Mouse (Mus musculus): ENCODE data around the gene Olfr1412. TPM values are rescaled to one million over a fixed set of nuclear protein-coding genes. Genes with fewer than 3 reads are reported as not detected.

Gene Olfr1412
- total and polyA plus RNA-seq, 2 experiments from 2014 or later = not detected

- no peak for ATAC-seq (ENCODE audit: insufficient read depth, low read depth)
- TF ChIP-seq EP300 (IDR thresholded peaks at IDR 0.05; ENCODE audit: low read depth) = no peak
- no peak for TF ChIP-seq CTCF (IDR thresholded peaks at IDR 0.05; ENCODE audit: low read depth)
- no peak overlapping the region for H3K4me2 ChIP-seq (ENCODE audit: low read depth, low read length)
- no peaks in the 10 kb centered on the region for H3K9me3 ChIP-seq (replicated peaks; ENCODE audit: control insufficient read depth, low read length)
- no peak overlapping the region for H3K27ac ChIP-seq (ENCODE audit: low read depth)
- peaks cover 27% of the 10 kb centered on the region for H3K36me3 ChIP-seq (replicated peaks; ENCODE audit: control insufficient read depth, insufficient read depth, low read length)
- no peak for DNase-seq (ENCODE audit: low spot score)
- H3K4me3 ChIP-seq (ENCODE audit: low read depth, low read length) = no peak overlapping the region
- H3K4me1 ChIP-seq (ENCODE audit: control insufficient read depth, insufficient read depth) = peaks cover 16% of the 10 kb centered on the region
- H3K27me3 ChIP-seq (ENCODE audit: control insufficient read depth, insufficient read depth, low read length) = no peaks in the 10 kb centered on the region
- 88% methylated on average over 15 of the region's 15 CpGs for WGBS
- no peak overlapping the region for H3K9ac ChIP-seq (replicated peaks; ENCODE audit: low read depth, low read length)
These were observed 52.1 kb downstream of the Olfr1412 start for GRCm38 (mm10) chr1:92637501-92638172.

- Histone ChIP-seq H3K9ac (replicated peaks; ENCODE audit: low read depth, low read length) (no peak overlapping the region), H3K27me3 (ENCODE audit: control insufficient read depth, insufficient read depth, low read length) (no peaks in the 10 kb centered on the region), H3K4me3 (ENCODE audit: low read depth, low read length) (no peak overlapping the region), H3K36me3 (replicated peaks; ENCODE audit: control insufficient read depth, insufficient read depth, low read length) (peaks cover 27% of the 10 kb centered on the region), H3K4me2 (ENCODE audit: low read depth, low read length) (no peak overlapping the region), H3K9me3 (replicated peaks; ENCODE audit: control insufficient read depth, low read length) (no peaks in the 10 kb centered on the region), H3K4me1 (ENCODE audit: control insufficient read depth, insufficient read depth) (peaks cover 17% of the 10 kb centered on the region), H3K27ac (ENCODE audit: low read depth) (no peak overlapping the region)
- DNase-seq (ENCODE audit: low spot score) (no peak), ATAC-seq (ENCODE audit: insufficient read depth, low read depth) (no peak)
- TF ChIP-seq EP300 (IDR thresholded peaks at IDR 0.05; ENCODE audit: low read depth) = no peak
- 89% methylated on average over 3 of the region's 3 CpGs for WGBS
These were observed 52.6 kb downstream of the Olfr1412 start for GRCm38 (mm10) chr1:92638181-92638580.

GRCm38 (mm10) chr1:92638736-92639135 lies 53.2 kb downstream of the Olfr1412 start:
- Histone ChIP-seq H3K4me3 (ENCODE audit: low read depth, low read length) (no peak overlapping the region), H3K9ac (replicated peaks; ENCODE audit: low read depth, low read length) (no peak overlapping the region), H3K9me3 (replicated peaks; ENCODE audit: control insufficient read depth, low read length) (no peaks in the 10 kb centered on the region), H3K27me3 (ENCODE audit: control insufficient read depth, insufficient read depth, low read length) (no peaks in the 10 kb centered on the region), H3K4me1 (ENCODE audit: control insufficient read depth, insufficient read depth) (peaks cover 17% of the 10 kb centered on the region), H3K36me3 (replicated peaks; ENCODE audit: control insufficient read depth, insufficient read depth, low read length) (peaks cover 27% of the 10 kb centered on the region), H3K27ac (ENCODE audit: low read depth) (no peak overlapping the region), H3K4me2 (ENCODE audit: low read depth, low read length) (no peak overlapping the region)
- TF ChIP-seq EP300 (IDR thresholded peaks at IDR 0.05; ENCODE audit: low read depth) = no peak
- TF ChIP-seq CTCF (IDR thresholded peaks at IDR 0.05; ENCODE audit: low read depth) = no peak
- no peak for DNase-seq (ENCODE audit: low spot score)
- ATAC-seq (ENCODE audit: insufficient read depth, low read depth) = no peak
- 94% methylated on average over 4 of the region's 4 CpGs for WGBS

- Histone ChIP-seq H3K27me3 (ENCODE audit: control insufficient read depth, insufficient read depth, low read length) (no peaks in the 10 kb centered on the region), H3K4me2 (ENCODE audit: low read depth, low read length) (no peak overlapping the region), H3K27ac (ENCODE audit: low read depth) (no peak overlapping the region), H3K9ac (replicated peaks; ENCODE audit: low read depth, low read length) (no peak overlapping the region), H3K4me3 (ENCODE audit: low read depth, low read length) (no peak overlapping the region), H3K9me3 (replicated peaks; ENCODE audit: control insufficient read depth, low read length) (no peaks in the 10 kb centered on the region), H3K36me3 (replicated peaks; ENCODE audit: control insufficient read depth, insufficient read depth, low read length) (peaks cover 27% of the 10 kb centered on the region), H3K4me1 (ENCODE audit: control insufficient read depth, insufficient read depth) (peaks cover 17% of the 10 kb centered on the region)
- 79% methylated on average over 6 of the region's 6 CpGs for WGBS
- ATAC-seq (ENCODE audit: insufficient read depth, low read depth) (no peak), DNase-seq (ENCODE audit: low spot score) (no peak)
- TF ChIP-seq EP300 (IDR thresholded peaks at IDR 0.05; ENCODE audit: low read depth) = no peak
These were observed 54.8 kb downstream of the Olfr1412 start for GRCm38 (mm10) chr1:92640393-92640792.

Other genes starting within 250 kb of the Olfr1412 start
- 575 and 686 TPM in 2 replicates for gene Ndufa10, start 111.9 kb upstream of the Olfr1412 start, total RNA-seq (2014; rRNA removed; ENCODE audit: low replicate concordance)
- 1,020 and 1,029 TPM in 2 replicates for gene Ndufa10, start 111.9 kb upstream of the Olfr1412 start, polyA plus RNA-seq (2015; fragmentation: Nextera tagmentation; extraction: Ambion mirVana)
- not detected in 2 replicates for gene Olfr1416, start 100.7 kb upstream of the Olfr1412 start, total RNA-seq (2014; rRNA removed; ENCODE audit: low replicate concordance)
- gene Olfr1416, start 100.7 kb upstream of the Olfr1412 start, polyA plus RNA-seq (2015; fragmentation: Nextera tagmentation; extraction: Ambion mirVana) = not detected in 2 replicates
- gene Olfr1415, start 89.7 kb upstream of the Olfr1412 start, total RNA-seq (2014; rRNA removed; ENCODE audit: low replicate concordance) = not detected in 2 replicates
- not detected in 2 replicates for gene Olfr1415, start 89.7 kb upstream of the Olfr1412 start, polyA plus RNA-seq (2015; fragmentation: Nextera tagmentation; extraction: Ambion mirVana)
- gene Olfr1414, start 67.1 kb upstream of the Olfr1412 start, total RNA-seq (2014; rRNA removed; ENCODE audit: low replicate concordance) = not detected in 2 replicates
- gene Olfr1414, start 67.1 kb upstream of the Olfr1412 start, polyA plus RNA-seq (2015; fragmentation: Nextera tagmentation; extraction: Ambion mirVana) = not detected in 2 replicates
- gene Olfr1413, start 14.5 kb upstream of the Olfr1412 start, total RNA-seq (2014; rRNA removed; ENCODE audit: low replicate concordance) = not detected in 2 replicates
- gene Olfr1413, start 14.5 kb upstream of the Olfr1412 start, polyA plus RNA-seq (2015; fragmentation: Nextera tagmentation; extraction: Ambion mirVana) = not detected in 2 replicates
- not detected in 2 replicates for gene Olfr1411, start 8.6 kb downstream of the Olfr1412 start, total RNA-seq (2014; rRNA removed; ENCODE audit: low replicate concordance)
- gene Olfr1411, start 8.6 kb downstream of the Olfr1412 start, polyA plus RNA-seq (2015; fragmentation: Nextera tagmentation; extraction: Ambion mirVana) = not detected in 2 replicates
- gene Olfr1410, start 20.0 kb downstream of the Olfr1412 start, total RNA-seq (2014; rRNA removed; ENCODE audit: low replicate concordance) = not detected in 2 replicates
- not detected in 2 replicates for gene Olfr1410, start 20.0 kb downstream of the Olfr1412 start, polyA plus RNA-seq (2015; fragmentation: Nextera tagmentation; extraction: Ambion mirVana)
- not detected in 2 replicates for gene Olfr12, start 32.0 kb downstream of the Olfr1412 start, total RNA-seq (2014; rRNA removed; ENCODE audit: low replicate concordance)
- gene Olfr12, start 32.0 kb downstream of the Olfr1412 start, polyA plus RNA-seq (2015; fragmentation: Nextera tagmentation; extraction: Ambion mirVana) = not detected in 2 replicates
- 187 and 203 TPM in 2 replicates for gene Cops9, start 56.2 kb downstream of the Olfr1412 start, total RNA-seq (2014; rRNA removed; ENCODE audit: low replicate concordance)
- 507 and 524 TPM in 2 replicates for gene Cops9, start 56.2 kb downstream of the Olfr1412 start, polyA plus RNA-seq (2015; fragmentation: Nextera tagmentation; extraction: Ambion mirVana)
- 0.08 TPM in 1 of 2 replicates, not detected in the other for gene Otos, start 63.1 kb downstream of the Olfr1412 start, total RNA-seq (2014; rRNA removed; ENCODE audit: low replicate concordance)
- gene Otos, start 63.1 kb downstream of the Olfr1412 start, polyA plus RNA-seq (2015; fragmentation: Nextera tagmentation; extraction: Ambion mirVana) = not detected in 2 replicates
- gene Gpc1, start 245.9 kb downstream of the Olfr1412 start, total RNA-seq (2014; rRNA removed; ENCODE audit: low replicate concordance) = 201 and 227 TPM in 2 replicates
- gene Gpc1, start 245.9 kb downstream of the Olfr1412 start, polyA plus RNA-seq (2015; fragmentation: Nextera tagmentation; extraction: Ambion mirVana) = 52.1 and 53.9 TPM in 2 replicates

All from heart, postnatal 0 days (tissue).